Mouse (Mus musculus): ENCODE results near the gene Pglyrp2.

- TF ChIP-seq POLR2A (IDR thresholded peaks at IDR 0.05; ENCODE audit: insufficient read depth, low read depth, low read length), result no peak
- TF ChIP-seq CTCF (IDR thresholded peaks at IDR 0.05), result no peak
These were observed 28.5 kb upstream of the Pglyrp2 start, which contains the start of gene Cyp4f39 for GRCm38 (mm10) chr17:32452482-32452881.

Data from heart, adult 2 months (tissue).